Mouse (Mus musculus): Measurements from ENCODE around the gene Sds.

DNA sequence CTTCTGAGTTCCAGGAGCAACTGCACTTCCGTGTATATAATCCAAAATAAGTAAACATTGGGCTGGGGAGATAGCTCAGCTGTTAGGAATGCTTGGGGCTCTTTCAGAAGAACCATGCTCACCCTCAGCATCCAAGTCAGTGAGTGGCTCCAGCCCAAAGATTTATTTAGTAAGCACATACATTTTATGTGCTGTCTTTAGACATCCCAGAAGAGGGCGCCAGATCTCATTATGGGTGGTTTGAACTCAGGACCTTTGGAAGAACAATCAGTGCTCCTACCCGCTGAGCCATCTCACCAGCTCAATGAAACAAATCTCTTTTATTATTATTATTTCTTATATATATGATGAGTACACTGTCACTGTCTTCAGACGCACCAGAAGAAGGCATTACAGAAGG is 3.2 kb downstream of the Sds start:
- TF ChIP-seq GATA1 (IDR thresholded peaks at IDR 0.05; ENCODE audit: low read length) (no peak), TAL1 (IDR thresholded peaks at IDR 0.05; ENCODE audit: low read length) (no peak)
